Mouse (Mus musculus) C2C12 (cell line): ENCODE results near the gene Htra3. TPM values are rescaled to one million over a fixed set of nuclear protein-coding genes. Genes with fewer than 3 reads are reported as not detected.
A peak's percentile ranks its signal among the peaks of the same experiment; 100 is the strongest.

Source experiments
- H3K27me3 ChIP-seq: one replicate; pipeline ENCODE4 v1.6.1; 2011; ENCODE audit not compliant: control insufficient read depth, insufficient read depth, insufficient read length
- H3K36me3 ChIP-seq: one replicate; pipeline ENCODE4 v1.6.1; 2011; ENCODE audit not compliant: control insufficient read depth, insufficient read depth
- H3K4me3 ChIP-seq: one replicate; pipeline ENCODE4 v1.5.1; 2011; ENCODE audit warnings: mild to moderate bottlenecking, control low read depth; ENCODE audit not compliant: poor library complexity, insufficient read depth, severe bottlenecking
- H3K79me2 ChIP-seq: one replicate; pipeline ENCODE4 v1.6.1; 2011; ENCODE audit not compliant: control insufficient read depth, insufficient read depth
- H3K79me3 ChIP-seq: one replicate; pipeline ENCODE4 v1.6.1; 2011; ENCODE audit warnings: low read depth, control low read depth
- H3ac ChIP-seq: one replicate; pipeline ENCODE3; 2011; ENCODE audit warnings: low read depth; ENCODE audit not compliant: control insufficient read depth, insufficient read length
- CEBPB ChIP-seq: IDR thresholded peaks from one replicate; pipeline ENCODE4 v1.6.1; 2011; ENCODE audit warnings: low read depth, mild to moderate bottlenecking, control low read depth, moderate library complexity
- CTCF ChIP-seq: IDR thresholded peaks from one replicate; pipeline ENCODE4 v1.5.1; 2011; ENCODE audit not compliant: control insufficient read depth, insufficient read depth, insufficient read length
- FOSL1 ChIP-seq: IDR thresholded peaks from one replicate; pipeline ENCODE4 v1.8.0; 2011; ENCODE audit warnings: mild to moderate bottlenecking, low read length; ENCODE audit not compliant: poor library complexity, insufficient read depth, severe bottlenecking
- MAX ChIP-seq: IDR thresholded peaks from one replicate; pipeline ENCODE4 v1.6.1; 2011; ENCODE audit warnings: mild to moderate bottlenecking, control low read depth
- MYOD1 ChIP-seq: IDR thresholded peaks from one replicate; pipeline ENCODE4 v1.6.1; 2011; ENCODE audit warnings: low read depth; ENCODE audit not compliant: control insufficient read depth, insufficient read length
- MYOG ChIP-seq: IDR thresholded peaks from one replicate; pipeline ENCODE4 v1.6.1; 2011; ENCODE audit not compliant: control insufficient read depth, insufficient read length; ENCODE audit errors: extremely low read depth
- USF1 ChIP-seq: IDR thresholded peaks from one replicate; pipeline ENCODE4 v1.6.1; 2011; ENCODE audit warnings: low read depth, mild to moderate bottlenecking, control low read depth, moderate library complexity
- polyA plus RNA-seq: library from polyadenylated mRNA; unstranded; fragments of >200 nt; fragmentation: generic; extraction: Trizol; gene quantifications from one replicate; pipeline ENCODE4 v1.2.1, GENCODE M21; 2012; ENCODE audit warnings: missing spikeins

Htra3 gene
- polyA plus RNA-seq, 1 experiment: 12.0 TPM

- Histone ChIP-seq H3K4me3 (no peak overlapping the region), H3K27me3 (no peaks in the 10 kb centered on the region), H3K79me3 (no peaks in the 10 kb centered on the region), H3ac (no peak overlapping the region), H3K79me2 (no peaks in the 10 kb centered on the region), H3K36me3 (no peaks in the 10 kb centered on the region)
- no peak for TF ChIP-seq MYOG
- no peak for TF ChIP-seq MAX
- no peak for TF ChIP-seq CTCF
- TF ChIP-seq CEBPB: no peak
- TF ChIP-seq MYOD1: no peak
Observed at GRCm38 (mm10) chr5:35723900-35724299, 44.3 kb upstream of the Htra3 start.

GRCm38 (mm10) chr5:35722654-35723053 is 43.1 kb upstream of the Htra3 start:
- Histone ChIP-seq H3K27me3 (no peaks in the 10 kb centered on the region), H3K4me3 (no peak overlapping the region), H3K79me3 (no peaks in the 10 kb centered on the region), H3K36me3 (no peaks in the 10 kb centered on the region), H3ac (peak overlapping the region; percentile 30), H3K79me2 (no peaks in the 10 kb centered on the region)
- no peak for TF ChIP-seq MYOD1
- no peak for TF ChIP-seq MAX
- no peak for TF ChIP-seq USF1
- TF ChIP-seq CEBPB: no peak
- no peak for TF ChIP-seq MYOG
- TF ChIP-seq CTCF: no peak
- no peak for TF ChIP-seq FOSL1

- TF ChIP-seq CEBPB: no peak
- no peak for TF ChIP-seq USF1
- no peak for TF ChIP-seq MAX
- no peak for TF ChIP-seq FOSL1
- TF ChIP-seq MYOD1: no peak
- no peak for TF ChIP-seq CTCF
- no peak for TF ChIP-seq MYOG
- no peaks in the 10 kb centered on the region for H3K79me2 ChIP-seq
- no peaks in the 10 kb centered on the region for H3K36me3 ChIP-seq
- no peaks in the 10 kb centered on the region for H3K27me3 ChIP-seq
- H3ac ChIP-seq: no peak overlapping the region
- H3K4me3 ChIP-seq: no peak overlapping the region
- no peaks in the 10 kb centered on the region for H3K79me3 ChIP-seq
Observed at GRCm38 (mm10) chr5:35721933-35722332, 42.4 kb upstream of the Htra3 start.

- Histone ChIP-seq H3K4me3 (no peak overlapping the region), H3K36me3 (no peaks in the 10 kb centered on the region), H3K79me2 (no peaks in the 10 kb centered on the region), H3ac (no peak overlapping the region), H3K27me3 (no peaks in the 10 kb centered on the region), H3K79me3 (no peaks in the 10 kb centered on the region)
- TF ChIP-seq FOSL1 (no peak), MYOD1 (no peak), CTCF (no peak), CEBPB (no peak), MAX (no peak), MYOG (no peak), USF1 (no peak)
Observed at GRCm38 (mm10) chr5:35719880-35720279, 40.3 kb upstream of the Htra3 start.

- H3K27me3 ChIP-seq: no peaks in the 10 kb centered on the region
- no peak overlapping the region for H3K4me3 ChIP-seq
- H3K36me3 ChIP-seq: no peaks in the 10 kb centered on the region
- no peaks in the 10 kb centered on the region for H3K79me2 ChIP-seq
- TF ChIP-seq FOSL1 (no peak), MAX (no peak), MYOD1 (no peak), CTCF (no peak), USF1 (no peak), CEBPB (no peak), MYOG (no peak)
- no peak overlapping the region for H3ac ChIP-seq
- no peaks in the 10 kb centered on the region for H3K79me3 ChIP-seq
Observed at GRCm38 (mm10) chr5:35719343-35719742, 39.8 kb upstream of the Htra3 start.

GRCm38 (mm10) chr5:35718817-35719216 is 39.2 kb upstream of the Htra3 start:
- Histone ChIP-seq H3K36me3 (no peaks in the 10 kb centered on the region), H3K79me3 (no peaks in the 10 kb centered on the region), H3K27me3 (no peaks in the 10 kb centered on the region), H3K79me2 (no peaks in the 10 kb centered on the region), H3K4me3 (no peak overlapping the region), H3ac (no peak overlapping the region)
- TF ChIP-seq MYOG (no peak), MYOD1 (no peak)
